Mouse (Mus musculus) intestine, embryonic 16.5 days (tissue): Measurements from ENCODE around the gene Tex2. TPM values are rescaled to one million over a fixed set of nuclear protein-coding genes. Genes with fewer than 3 reads are reported as not detected.
"Not testable (repeated sequence)": the region's sequence is repeated elsewhere in the genome, so short reads cannot be mapped to it uniquely, and the experiment has no call there.

Source experiments
- ATAC-seq: fragments of 200-750 bp; cut with Nextera tagmentation; 2 replicates; pipeline ENCODE4 v1.8.0; 2017; ENCODE audit warnings: moderate TSS enrichment, moderate library complexity
- H3K27ac ChIP-seq: fragments of 300-500 bp; sonication (generic); 2 replicates; pipeline ENCODE4 v1.5.1; 2014; ENCODE audit warnings: mild to moderate bottlenecking, low read length
- H3K27me3 ChIP-seq: fragments of 300-500 bp; sonication (generic); replicated peaks from 2 replicates; pipeline ENCODE4 v1.6.1; 2014; ENCODE audit warnings: low read length, control low read depth, mixed read lengths; ENCODE audit not compliant: control insufficient read depth, insufficient read depth
- H3K36me3 ChIP-seq: fragments of 300-500 bp; sonication (generic); 2 replicates; pipeline ENCODE4 v1.6.1; 2014; ENCODE audit warnings: low read length, control low read depth; ENCODE audit not compliant: control insufficient read depth, insufficient read depth
- H3K4me1 ChIP-seq: fragments of 300-500 bp; sonication (generic); 2 replicates; pipeline ENCODE4 v1.6.1; 2014; ENCODE audit warnings: low read length, control low read depth, mixed read lengths; ENCODE audit not compliant: control insufficient read depth, insufficient read depth
- H3K4me2 ChIP-seq: fragments of 300-500 bp; sonication (generic); 2 replicates; pipeline ENCODE4 v1.6.1; 2014; ENCODE audit warnings: low read depth, low read length, control low read depth
- H3K4me3 ChIP-seq: fragments of 300-500 bp; sonication (generic); 2 replicates; pipeline ENCODE4 v1.5.1; 2014; ENCODE audit warnings: mild to moderate bottlenecking, low read length
- H3K9ac ChIP-seq: fragments of 300-500 bp; sonication (generic); 2 replicates; pipeline ENCODE4 v1.6.1; 2014; ENCODE audit warnings: low read depth, low read length
- H3K9me3 ChIP-seq: fragments of 300-500 bp; sonication (generic); 2 replicates; pipeline ENCODE4 v1.6.1; 2016; ENCODE audit warnings: low read length, control low read depth; ENCODE audit not compliant: control insufficient read depth
- WGBS: fragments of 180-500 bp; shearing (Covaris S2); extraction: QIAGEN DNeasy Blood & Tissue Kit; methylation state at CpG from one replicate; pipeline ENCODE4 v1.1.7; 2014; 5-methylcytosine and 5-hydroxymethylcytosine counted together
- polyA plus RNA-seq: library from polyadenylated mRNA; unstranded; fragments of >200 nt; fragmentation: Nextera tagmentation; extraction: Ambion mirVana; gene quantifications from 2 replicates; pipeline ENCODE4 v1.2.1, GENCODE M21; 2015

Gene Tex2
- polyA plus RNA-seq, 1 experiment from 2014 or later, result 11.7 TPM

- Histone ChIP-seq H3K4me2 (no peak overlapping the region), H3K27me3 (no peaks in the 10 kb centered on the region), H3K4me3 (no peak overlapping the region), H3K4me1 (no peaks in the 10 kb centered on the region; the same call in 1 of the 2 replicates), H3K9me3 (0 out of 2 replicates have a peak, but pooled peaks cover 4% of the 10 kb centered on the region), H3K27ac (no peak overlapping the region), H3K9ac (no peak overlapping the region), H3K36me3 (0 out of 2 replicates have a peak, but pooled peaks cover 4% of the 10 kb centered on the region)
- WGBS, result 58% methylated on average over 8 of the region's 8 CpGs
- ATAC-seq, result no peak
Observed at GRCm38 (mm10) chr11:106588781-106589180, 24.4 kb downstream of the Tex2 start.

GRCm38 (mm10) chr11:106587786-106588519 lies 25.3 kb downstream of the Tex2 start:
- H3K36me3 ChIP-seq, result 0 out of 2 replicates have a peak, but pooled peaks cover 3% of the 10 kb centered on the region
- no peaks in the 10 kb centered on the region; the same call in 1 of the 2 replicates for H3K4me1 ChIP-seq
- H3K27me3 ChIP-seq, result no peaks in the 10 kb centered on the region
- H3K9me3 ChIP-seq, result 0 out of 2 replicates have a peak, but pooled peaks cover 4% of the 10 kb centered on the region
- H3K9ac ChIP-seq, result no peak overlapping the region
- H3K4me3 ChIP-seq, result no peak overlapping the region
- no peak overlapping the region for H3K4me2 ChIP-seq
- no peak for ATAC-seq
- WGBS, result 72% methylated on average over 10 of the region's 10 CpGs
- H3K27ac ChIP-seq, result no peak overlapping the region

- Histone ChIP-seq H3K36me3 (no peaks in the 10 kb centered on the region), H3K9ac (no peak overlapping the region), H3K27me3 (no peaks in the 10 kb centered on the region), H3K4me3 (no peak overlapping the region), H3K9me3 (0 out of 2 replicates have a peak, but pooled peaks cover 4% of the 10 kb centered on the region), H3K4me2 (no peak overlapping the region), H3K4me1 (no peaks in the 10 kb centered on the region; the same call in 1 of the 2 replicates), H3K27ac (no peak overlapping the region)
- WGBS, result 97% methylated on average over 1 of the region's 1 CpGs
- no peak for ATAC-seq
Observed at GRCm38 (mm10) chr11:106583801-106584200, 29.4 kb downstream of the Tex2 start.

GRCm38 (mm10) chr11:106581357-106581756 lies 31.9 kb downstream of the Tex2 start:
- Histone ChIP-seq H3K4me1 (no peaks in the 10 kb centered on the region), H3K27ac (no peak overlapping the region), H3K4me2 (no peak overlapping the region), H3K4me3 (no peak overlapping the region), H3K36me3 (no peaks in the 10 kb centered on the region), H3K9me3 (0 out of 2 replicates have a peak, but pooled peaks cover 2% of the 10 kb centered on the region), H3K27me3 (no peaks in the 10 kb centered on the region), H3K9ac (no peak overlapping the region)
- WGBS, result 95% methylated on average over 10 of the region's 10 CpGs
- no peak for ATAC-seq

GRCm38 (mm10) chr11:106580468-106580867 lies 32.8 kb downstream of the Tex2 start:
- no peak overlapping the region for H3K9ac ChIP-seq
- WGBS, result 83% methylated on average over 8 of the region's 8 CpGs
- H3K27me3 ChIP-seq, result no peaks in the 10 kb centered on the region
- no peak overlapping the region for H3K27ac ChIP-seq
- H3K4me3 ChIP-seq, result no peak overlapping the region
- H3K36me3 ChIP-seq, result no peaks in the 10 kb centered on the region
- no peaks in the 10 kb centered on the region for H3K4me1 ChIP-seq
- H3K9me3 ChIP-seq, result no peaks in the 10 kb centered on the region
- ATAC-seq, result no peak
- no peak overlapping the region for H3K4me2 ChIP-seq

GRCm38 (mm10) chr11:106579957-106580356 lies 33.3 kb downstream of the Tex2 start:
- no peaks in the 10 kb centered on the region for H3K27me3 ChIP-seq
- H3K9ac ChIP-seq, result no peak overlapping the region
- no peaks in the 10 kb centered on the region for H3K36me3 ChIP-seq
- H3K4me3 ChIP-seq, result no peak overlapping the region
- H3K4me2 ChIP-seq, result no peak overlapping the region
- peak; percentile 26; the same call in 1 of the 2 replicates for ATAC-seq
- WGBS, result 46% methylated on average over 5 of the region's 5 CpGs
- no peaks in the 10 kb centered on the region for H3K9me3 ChIP-seq
- no peaks in the 10 kb centered on the region for H3K4me1 ChIP-seq
- H3K27ac ChIP-seq, result no peak overlapping the region

- Histone ChIP-seq H3K4me1 (no peaks in the 10 kb centered on the region), H3K4me2 (no peak overlapping the region), H3K9me3 (no peaks in the 10 kb centered on the region), H3K9ac (no peak overlapping the region), H3K36me3 (no peaks in the 10 kb centered on the region), H3K4me3 (no peak overlapping the region), H3K27ac (no peak overlapping the region), H3K27me3 (no peaks in the 10 kb centered on the region)
- ATAC-seq, result no peak
- 82% methylated on average over 2 of the region's 2 CpGs for WGBS
Observed at GRCm38 (mm10) chr11:106579146-106579545, 34.1 kb downstream of the Tex2 start.

GRCm38 (mm10) chr11:106577624-106578355 lies 35.4 kb downstream of the Tex2 start:
- not testable (repeated sequence) for H3K9ac ChIP-seq, H3K4me2 ChIP-seq, H3K27ac ChIP-seq, ATAC-seq, H3K36me3 ChIP-seq, H3K9me3 ChIP-seq, H3K27me3 ChIP-seq, H3K4me3 ChIP-seq
- WGBS, result 90% methylated on average over 10 of the region's 10 CpGs
- peaks cover 13% of the 10 kb centered on the region for H3K4me1 ChIP-seq

GRCm38 (mm10) chr11:106574456-106574855 lies 38.8 kb downstream of the Tex2 start:
- WGBS, result 80% methylated on average over 9 of the region's 9 CpGs

More at GRCm38 (mm10) chr11:106574456-106574855, 38.8 kb downstream of the Tex2 start:
- H3K4me2 ChIP-seq, result no peak overlapping the region
- no peak overlapping the region for H3K4me3 ChIP-seq
- no peaks in the 10 kb centered on the region for H3K27me3 ChIP-seq
- H3K9ac ChIP-seq, result no peak overlapping the region
- H3K27ac ChIP-seq, result no peak overlapping the region
- H3K4me1 ChIP-seq, result peaks cover 34% of the 10 kb centered on the region
- no peaks in the 10 kb centered on the region for H3K9me3 ChIP-seq
- H3K36me3 ChIP-seq, result no peaks in the 10 kb centered on the region
- ATAC-seq, result no peak
